Mouse (Mus musculus): ENCODE measurements around the gene Alox5.

DNA sequence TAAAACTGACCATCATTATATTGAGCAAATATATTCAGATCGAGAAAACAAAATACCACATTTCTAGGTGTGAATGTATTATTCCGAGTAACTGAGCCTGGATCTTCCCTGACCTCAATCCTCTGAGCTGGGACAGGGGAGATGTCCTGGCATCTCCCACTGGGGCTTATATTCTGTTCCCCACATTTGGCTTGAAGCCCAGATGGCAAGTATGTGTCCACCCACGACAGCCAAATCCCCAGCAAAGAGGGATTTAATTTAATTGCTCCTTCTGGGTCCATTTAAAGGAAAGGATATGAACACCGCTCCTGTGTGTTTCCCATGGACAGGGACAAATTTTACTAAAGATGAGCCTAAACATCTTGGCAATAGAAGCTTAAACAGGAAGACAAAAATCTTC, 27.8 kb upstream of the Alox5 start, which contains the start of gene Olfr211:
- TF ChIP-seq MAX (IDR thresholded peaks at IDR 0.05; ENCODE audit: low read length) (no peak), ZNF384 (IDR thresholded peaks at IDR 0.05; ENCODE audit: low read depth, low read length) (no peak), JUN (IDR thresholded peaks at IDR 0.05; ENCODE audit: insufficient read depth, low read depth, low read length) (no peak), MYC (IDR thresholded peaks at IDR 0.05; ENCODE audit: low read depth, low read length) (no peak), CTCF (conservative IDR thresholded peaks at IDR 0.05 in 1 of 2, IDR thresholded peaks at IDR 0.05 in 1 of 2; ENCODE audit: low read depth in 2 of 2, low read length in 2 of 2) (no peak), PAX5 (IDR thresholded peaks at IDR 0.05; ENCODE audit: low read length) (no peak), POLR2A (IDR thresholded peaks at IDR 0.05; ENCODE audit: low read depth, low read length) (no peak), CHD2 (IDR thresholded peaks at IDR 0.05; ENCODE audit: low read length) (no peak)

All from CH12.LX (cell line).